In genomic region chr17:28787507-28787906, GRCm38 (mm10) we compare ENCODE assay signal across 27 mouse cellular contexts. TPM values are rescaled to one million over a fixed set of nuclear protein-coding genes. Genes with fewer than 3 reads are reported as not detected.
"Had no signal": no experiment of that assay in that cellular context is flagged by ENCODE, and none has a peak within 500 bp of the region (broad histone marks: within the 10 kb centered on the region; RNA-seq: fewer than 3 reads in every experiment).

No protein-coding gene starts in this region.

- H3K27ac ChIP-seq: heart, adult 2 months; heart, embryonic 13.5 days; heart, embryonic 15.5 days; hindbrain, embryonic 13.5 days; hindbrain, embryonic 15.5 days; hindbrain, postnatal 0 days; kidney, embryonic 15.5 days; kidney, postnatal 0 days; limb, embryonic 13.5 days; limb, embryonic 15.5 days; liver, embryonic 12.5 days; liver, embryonic 14.5 days had no signal

- H3K4me2 ChIP-seq: heart, embryonic 11.5 days; heart, embryonic 13.5 days; heart, embryonic 15.5 days; hindbrain, embryonic 13.5 days; hindbrain, embryonic 15.5 days; kidney, embryonic 15.5 days; limb, embryonic 13.5 days; limb, embryonic 15.5 days; liver, embryonic 12.5 days had no signal

- H3K4me1 ChIP-seq: heart, embryonic 13.5 days; heart, embryonic 15.5 days; hindbrain, embryonic 13.5 days; hindbrain, embryonic 15.5 days; kidney, embryonic 15.5 days; limb, embryonic 13.5 days; limb, embryonic 15.5 days; liver, embryonic 12.5 days had no signal

- H3K4me3 ChIP-seq: heart, adult 2 months; heart, embryonic 13.5 days; heart, embryonic 15.5 days; hindbrain, embryonic 13.5 days; hindbrain, embryonic 15.5 days; kidney, embryonic 15.5 days; limb, embryonic 13.5 days; limb, embryonic 15.5 days; liver, embryonic 12.5 days had no signal

- H3K36me3 ChIP-seq: heart, embryonic 13.5 days; heart, embryonic 15.5 days; hindbrain, embryonic 13.5 days; hindbrain, embryonic 15.5 days; kidney, embryonic 15.5 days; limb, embryonic 13.5 days; limb, embryonic 15.5 days; liver, embryonic 12.5 days had no signal

- H3K27me3 ChIP-seq: heart, embryonic 13.5 days; heart, embryonic 15.5 days; hindbrain, embryonic 13.5 days; hindbrain, embryonic 15.5 days; kidney, embryonic 15.5 days; limb, embryonic 13.5 days; limb, embryonic 15.5 days had no signal

- H3K9me3 ChIP-seq: heart, embryonic 13.5 days; heart, embryonic 15.5 days; hindbrain, embryonic 13.5 days; hindbrain, embryonic 15.5 days; kidney, embryonic 15.5 days; limb, embryonic 13.5 days; limb, embryonic 15.5 days; liver, embryonic 12.5 days had no signal

- ATAC-seq: hindbrain, postnatal 0 days; intestine, embryonic 16.5 days; liver, embryonic 12.5 days had no signal

- H3K9ac ChIP-seq: heart, embryonic 13.5 days; heart, embryonic 15.5 days; hindbrain, embryonic 13.5 days; hindbrain, embryonic 15.5 days; kidney, embryonic 15.5 days; limb, embryonic 13.5 days; limb, embryonic 15.5 days; liver, embryonic 12.5 days; liver, embryonic 14.5 days had no signal

- DNase-seq: gastrocnemius, postnatal 14 days; gastrocnemius, postnatal 36 days; heart, adult 11 months; heart, adult 2 months; heart, postnatal 14 days; heart, postnatal 36 days; kidney, adult 11 months; kidney, adult 2 months; kidney, adult 9 months; kidney, postnatal 14 days; kidney, postnatal 36 days; layer of hippocampus, adult 9-11 months; layer of hippocampus, postnatal 36 days; left cerebral cortex, postnatal 4 days had no signal

RNA-seq across cellular contexts. Expression of gene Mapk13, which starts 18.4 kb away (rescaled TPM):
- total RNA-seq: gastrocnemius, postnatal 36 days had no signal
